Mouse (Mus musculus): ENCODE data around the gene Reep3.

GRCm38 (mm10) chr10:67036542-67036941 lies 60.2 kb downstream of the Reep3 start:
- TF ChIP-seq GATA1 (IDR thresholded peaks at IDR 0.05; ENCODE audit: low read length) = no peak
- no peak for TF ChIP-seq TAL1 (IDR thresholded peaks at IDR 0.05; ENCODE audit: low read length)
